Mouse (Mus musculus) ES-E14 (cell line): Measurements from ENCODE around the gene Chd4. TPM values are rescaled to one million over a fixed set of nuclear protein-coding genes. Genes with fewer than 3 reads are reported as not detected.

ENCODE experiments used
- DNase-seq: peaks from one replicate; pipeline ENCODE4 v3.0.0-alpha.2; 2013; ENCODE audit warnings: low read depth, low spot score
- H3K27ac ChIP-seq: 2 replicates; pipeline ENCODE4 v1.5.1; 2012; ENCODE audit warnings: low read depth, mild to moderate bottlenecking, low read length, moderate library complexity, mixed read lengths; ENCODE audit not compliant: poor library complexity, insufficient read depth, severe bottlenecking
- H3K36me3 ChIP-seq: 2 replicates; pipeline ENCODE4 v1.6.1; 2012; ENCODE audit warnings: mild to moderate bottlenecking, low read length, moderate library complexity, mixed read lengths; ENCODE audit not compliant: control insufficient read depth, poor library complexity, insufficient read depth, severe bottlenecking
- H3K4me1 ChIP-seq, 2 experiments: fragments of 150-350 bp in 1 of 2; sonication (generic) in 1 of 2; 2 replicates each; pipeline ENCODE4 v1.6.1; 2012; ENCODE audit warnings: low read length in 2 of 2, mild to moderate bottlenecking in 1 of 2, mixed read lengths in 1 of 2; ENCODE audit not compliant: control insufficient read depth in 2 of 2, insufficient read depth in 2 of 2, poor library complexity in 1 of 2
- H3K4me3 ChIP-seq, 2 experiments: fragments of 150-350 bp in 1 of 2; sonication (generic) in 1 of 2; 2 replicates each; pipeline ENCODE4 v1.5.1; 2012; ENCODE audit warnings: low read length in 2 of 2, low read depth in 1 of 2, mild to moderate bottlenecking in 1 of 2, mixed read lengths in 1 of 2; ENCODE audit not compliant: insufficient read depth in 1 of 2, poor library complexity in 1 of 2, severe bottlenecking in 1 of 2
- H3K9ac ChIP-seq: 2 replicates; pipeline ENCODE4 v1.6.1; 2012; ENCODE audit warnings: low read depth, mild to moderate bottlenecking, low read length, mixed read lengths; ENCODE audit not compliant: poor library complexity, insufficient read depth, severe bottlenecking
- H3K9me3 ChIP-seq: fragments of 150-350 bp; sonication (generic); 2 replicates; pipeline ENCODE4 v1.6.1; 2012; ENCODE audit warnings: low read depth, mild to moderate bottlenecking, low read length; ENCODE audit not compliant: control insufficient read depth, insufficient read depth
- CHD2 ChIP-seq: IDR thresholded peaks from 2 replicates; pipeline ENCODE4 v1.6.1; 2014; ENCODE audit warnings: mild to moderate bottlenecking, low read depth, low read length, inconsistent platforms
- HCFC1 ChIP-seq: IDR thresholded peaks from 2 replicates; pipeline ENCODE4 v1.6.1; 2012; ENCODE audit warnings: low read length, inconsistent platforms, borderline replicate concordance; ENCODE audit not compliant: insufficient read depth
- MAFK ChIP-seq: IDR thresholded peaks from 2 replicates; pipeline ENCODE4 v1.6.1; 2014; ENCODE audit warnings: mild to moderate bottlenecking, low read depth, low read length, inconsistent platforms; ENCODE audit not compliant: insufficient read depth
- ZC3H11A ChIP-seq: IDR thresholded peaks from 2 replicates; pipeline ENCODE4 v1.6.1; 2012; ENCODE audit warnings: low read depth, mild to moderate bottlenecking, inconsistent platforms, low read length, borderline replicate concordance
- ZNF384 ChIP-seq: IDR thresholded peaks from 2 replicates; pipeline ENCODE4 v1.6.1; 2012; ENCODE audit warnings: low read depth, low read length, inconsistent platforms
- in situ Hi-C, 2 experiments: fragments of 600-800 bp; cut with MboI; formaldehyde crosslinking; loops; one replicate each; pipeline ENCODE4 v1.15.1; 2025; ENCODE audit warnings: low sequenced_read_pairs in 2 of 2, inconsistent platforms in 1 of 2; ENCODE audit not compliant: unreplicated experiment in 2 of 2
- total RNA-seq: library from RNA; depleted of rRNA; stranded (reverse); fragments of 300-350 nt; gene quantifications from 2 replicates; pipeline ENCODE4 v1.2.3, GENCODE M21; 2012

Gene Chd4
- total RNA-seq, 1 experiment, result 344 TPM

DNA sequence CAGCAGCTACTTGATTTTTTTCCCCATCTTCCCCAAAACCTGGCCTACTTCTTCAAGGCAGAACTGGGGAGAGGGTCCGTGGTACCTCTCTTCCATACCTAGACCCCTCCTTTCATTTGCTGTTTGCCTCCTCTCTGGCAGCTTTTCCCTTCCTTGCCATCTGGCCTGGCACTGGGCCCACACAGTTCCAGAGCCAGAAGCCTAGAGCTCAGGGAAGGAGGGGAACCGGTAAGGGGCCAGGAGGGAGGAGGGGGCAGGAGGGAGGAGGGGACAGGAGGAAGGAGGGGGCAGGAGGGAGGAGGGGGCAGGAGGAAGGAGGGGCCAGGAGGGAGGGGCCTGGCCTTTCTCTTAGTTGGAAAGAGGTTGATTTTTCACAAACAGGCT lies 23.9 kb upstream of the Chd4 start:
- peaks cover 3 to 20% of the 10 kb centered on the region in 2 experiments for H3K4me1 ChIP-seq
- DNase-seq, result no peak
- no peaks in the 10 kb centered on the region for H3K36me3 ChIP-seq
- H3K9ac ChIP-seq, result peak overlapping the region; percentile 64; the same call in 1 of the 2 replicates
- in situ Hi-C loops, result no loop called here
- TF ChIP-seq MAFK (no peak), HCFC1 (no peak), ZC3H11A (no peak), CHD2 (no peak), ZNF384 (no peak)
- peak overlapping the region; percentile 54; the same call in 1 of the 2 replicates for H3K27ac ChIP-seq
- peak overlapping the region; percentile 24 to 48; a peak in 3 of 4 replicates for H3K4me3 ChIP-seq
- H3K9me3 ChIP-seq, result no peaks in the 10 kb centered on the region

- in situ Hi-C loops, result no loop called here
- Histone ChIP-seq H3K9ac (no peak overlapping the region), H3K4me3 (no peak overlapping the region), H3K9me3 (no peaks in the 10 kb centered on the region), H3K36me3 (no peaks in the 10 kb centered on the region), H3K27ac (no peak overlapping the region), H3K4me1 (peaks cover 3 to 6% of the 10 kb centered on the region in 2 experiments)
- DNase-seq, result no peak
- no peak for TF ChIP-seq HCFC1
- TF ChIP-seq CHD2, result no peak
- TF ChIP-seq ZC3H11A, result no peak
- TF ChIP-seq ZNF384, result no peak
- TF ChIP-seq MAFK, result no peak
Observed at GRCm38 (mm10) chr6:125073825-125074224, 22.0 kb upstream of the Chd4 start.

GRCm38 (mm10) chr6:125081394-125081793 lies 14.4 kb upstream of the Chd4 start:
- Histone ChIP-seq H3K4me3 (peak overlapping the region; percentile 71 to 73), H3K9ac (peak overlapping the region; percentile 80), H3K27ac (0 out of 2 replicates have a peak overlapping the region, but pooled peaks have one; percentile 4), H3K36me3 (peaks cover 8% of the 10 kb centered on the region; the same call in 1 of the 2 replicates), H3K9me3 (no peaks in the 10 kb centered on the region), H3K4me1 (peaks cover 5 to 15% of the 10 kb centered on the region in 2 experiments; a peak in 1 of 4 replicates)
- in situ Hi-C loops, result no loop called here
- DNase-seq, result no peak
- TF ChIP-seq ZNF384 (no peak), MAFK (no peak), HCFC1 (no peak), CHD2 (no peak), ZC3H11A (no peak)

GRCm38 (mm10) chr6:125081797-125082560 lies 13.8 kb upstream of the Chd4 start:
- in situ Hi-C loops, result no loop called here
- peaks cover 5 to 15% of the 10 kb centered on the region in 2 experiments; a peak in 1 of 4 replicates for H3K4me1 ChIP-seq
- H3K9me3 ChIP-seq, result no peaks in the 10 kb centered on the region
- peak overlapping the region; percentile 80 for H3K9ac ChIP-seq
- H3K36me3 ChIP-seq, result peaks cover 8% of the 10 kb centered on the region; the same call in 1 of the 2 replicates
- no peak for TF ChIP-seq ZNF384
- TF ChIP-seq HCFC1, result no peak
- no peak for TF ChIP-seq MAFK
- TF ChIP-seq ZC3H11A, result no peak
- no peak for TF ChIP-seq CHD2
- peak; percentile 95 for DNase-seq
- peak overlapping the region; percentile 71 to 73 for H3K4me3 ChIP-seq
- H3K27ac ChIP-seq, result 0 out of 2 replicates have a peak overlapping the region, but pooled peaks have one; percentile 4
